Mouse (Mus musculus) left cerebral cortex, adult 2 months (tissue): Measurements from ENCODE around the gene Notch2. TPM values are rescaled to one million over a fixed set of nuclear protein-coding genes. Genes with fewer than 3 reads are reported as not detected.

Source experiments
- DNase-seq, 2 experiments: peaks; one replicate each; pipeline ENCODE4 v3.0.0; 2021 to 2022; ENCODE audit warnings: low spot score in 2 of 2, mixed read lengths in 1 of 2; ENCODE audit errors: extremely low spot score in 1 of 2
- H3K27ac ChIP-seq: fragments of 200-600 bp; 2 replicates; pipeline ENCODE4 v1.8.1; 2022
- H3K4me3 ChIP-seq: fragments of 200-600 bp; 2 replicates; pipeline ENCODE4 v1.8.1; 2022
- CTCF ChIP-seq: fragments of 200-600 bp; IDR thresholded peaks from 2 replicates; pipeline ENCODE4 v1.8.1; 2022; ENCODE audit warnings: antibody characterized with exemption, mild to moderate bottlenecking, moderate library complexity
- intact Hi-C: fragments of 180-260 bp; cut with DNase I; formaldehyde crosslinking; loops from one replicate; pipeline ENCODE4 v1.15.1; 2025
- total RNA-seq, 2 experiments: library from RNA; stranded (reverse); gene quantifications; 2 replicates each; pipeline ENCODE4 v1.2.3; 2021

Gene Notch2
- total RNA-seq, 2 experiments from 2014 or later, result 13.7 to 14.6 TPM

DNA sequence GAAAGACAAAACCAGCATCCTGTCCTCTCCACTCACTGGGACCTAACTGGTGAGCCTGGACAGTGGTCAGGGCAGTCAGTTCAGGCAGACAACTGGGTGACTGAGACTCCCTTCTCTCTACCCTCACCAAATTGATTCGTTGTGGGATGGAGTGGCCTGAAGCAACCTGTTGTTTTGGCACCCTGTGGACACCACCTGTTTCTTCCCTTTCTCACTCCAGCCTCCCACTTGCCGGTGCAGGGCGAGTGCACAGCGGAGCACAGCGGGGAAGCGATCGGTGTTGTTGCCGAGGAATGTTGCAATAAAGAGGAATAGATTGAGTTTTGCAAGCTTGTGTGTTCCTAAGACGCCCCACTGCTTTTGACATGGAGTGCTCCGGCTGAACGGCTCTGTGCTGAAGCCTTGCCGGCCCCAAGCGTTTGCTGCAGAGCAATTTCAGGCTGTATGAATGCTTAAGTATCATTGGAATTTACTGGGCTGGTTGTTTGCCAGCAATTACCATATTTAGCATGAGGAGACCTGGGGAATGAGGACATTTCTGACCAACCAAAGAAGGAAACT is 11.0 kb downstream of the Notch2 start:
- TF ChIP-seq CTCF, result no peak
- peak in 1 of 2 experiments; percentile 23 for DNase-seq
- Histone ChIP-seq H3K27ac (peak overlapping the region; percentile 19; the same call in 1 of the 2 replicates), H3K4me3 (0 out of 2 replicates have a peak overlapping the region, but pooled peaks have one; percentile 16)
- intact Hi-C loops, result no loop called here

DNA sequence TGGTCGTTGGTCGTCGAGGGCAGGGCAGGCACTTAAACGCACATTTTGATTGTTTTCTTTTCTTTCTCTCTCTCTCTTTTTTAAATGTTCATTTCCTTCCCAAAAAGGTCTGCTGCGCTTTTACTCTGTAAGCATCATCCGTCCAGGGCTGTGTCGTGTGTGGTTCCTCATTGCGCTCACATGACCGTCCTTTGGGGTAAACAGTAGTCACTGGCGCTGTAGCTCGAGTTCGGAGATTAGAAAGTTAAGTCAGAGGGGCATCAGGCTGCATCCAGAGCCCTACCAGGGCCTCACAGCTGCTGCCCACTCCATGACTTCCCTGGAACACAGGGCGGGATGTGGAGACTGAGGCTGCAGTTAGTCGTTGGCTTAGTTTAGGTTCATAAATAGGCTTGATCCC is 12.2 kb downstream of the Notch2 start:
- DNase-seq, result no peak
- Histone ChIP-seq H3K27ac (no peak overlapping the region; the same call in 1 of the 2 replicates), H3K4me3 (no peak overlapping the region)
- intact Hi-C loops, result no loop called here
- no peak for TF ChIP-seq CTCF

DNA sequence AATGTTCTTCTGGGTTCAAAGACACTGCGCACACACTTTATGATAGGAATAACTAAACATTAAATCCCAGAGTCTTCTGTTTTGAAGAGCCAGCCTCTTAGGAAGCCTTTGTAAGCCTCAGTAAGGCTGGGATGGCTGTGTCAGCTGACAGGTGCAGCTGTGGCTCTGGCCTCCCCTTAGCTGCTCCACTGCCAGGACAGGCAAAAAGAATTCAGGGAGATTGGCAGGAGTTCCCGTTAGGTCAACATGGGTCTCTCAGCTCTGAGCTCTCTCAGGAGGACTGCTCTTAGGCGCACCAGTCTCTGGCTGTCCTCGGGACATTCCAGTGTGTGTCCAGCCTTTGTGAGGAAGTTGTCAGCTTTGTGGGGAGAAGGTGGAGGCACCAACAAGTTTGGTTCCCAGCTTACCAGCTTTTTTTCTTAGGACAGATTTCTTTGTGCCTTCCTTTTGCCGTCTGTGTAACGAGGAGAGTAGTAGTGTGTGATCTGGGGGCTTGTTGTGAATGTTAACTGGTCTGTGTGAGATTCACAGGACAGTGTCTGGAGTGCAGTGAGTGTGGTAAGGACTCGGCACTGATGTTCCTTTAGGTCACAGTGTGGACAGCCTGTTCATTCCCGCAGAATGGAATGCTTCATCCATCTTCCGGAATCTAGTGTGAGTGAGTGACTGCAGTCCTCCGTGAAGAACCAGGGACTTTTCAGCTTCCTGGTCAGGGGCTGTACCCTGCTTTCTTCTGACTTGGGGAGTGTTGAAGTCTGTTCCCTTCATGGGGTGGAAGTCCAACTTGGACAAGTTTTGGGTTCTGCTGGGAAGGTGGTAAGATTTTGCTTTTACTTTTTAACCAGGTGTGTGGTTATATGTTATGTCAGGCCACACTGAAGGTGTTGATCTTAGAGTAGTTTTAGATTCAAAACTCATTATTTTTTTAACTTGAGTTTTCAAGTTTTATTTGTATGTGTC is 12.9 kb downstream of the Notch2 start:
- DNase-seq, result no peak
- H3K4me3 ChIP-seq, result no peak overlapping the region
- intact Hi-C loops, result no loop called here
- no peak for TF ChIP-seq CTCF
- H3K27ac ChIP-seq, result no peak overlapping the region

DNA sequence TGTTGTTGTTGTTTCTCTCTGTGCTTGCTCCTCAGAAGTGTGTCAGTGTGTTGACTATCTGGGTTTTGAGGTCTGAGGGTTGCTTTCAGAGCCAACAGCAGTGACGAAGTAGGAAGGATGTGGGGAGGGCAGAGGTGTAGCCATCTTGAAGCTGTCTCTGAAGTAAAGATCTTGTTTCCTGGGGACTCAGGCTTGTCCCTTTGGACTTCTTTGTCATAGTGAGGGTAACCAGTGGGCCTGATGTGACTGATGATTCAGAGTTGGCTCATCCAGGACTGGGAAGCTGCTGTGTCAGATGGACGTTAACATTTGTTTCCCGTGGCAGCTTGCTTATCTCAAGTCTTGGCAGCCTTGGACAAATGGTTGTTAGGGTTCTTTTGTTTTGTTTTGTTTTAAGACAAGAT is 14.0 kb downstream of the Notch2 start:
- no peak for TF ChIP-seq CTCF
- H3K27ac ChIP-seq, result no peak overlapping the region
- intact Hi-C loops, result no loop called here
- no peak overlapping the region for H3K4me3 ChIP-seq
- DNase-seq, result no peak

DNA sequence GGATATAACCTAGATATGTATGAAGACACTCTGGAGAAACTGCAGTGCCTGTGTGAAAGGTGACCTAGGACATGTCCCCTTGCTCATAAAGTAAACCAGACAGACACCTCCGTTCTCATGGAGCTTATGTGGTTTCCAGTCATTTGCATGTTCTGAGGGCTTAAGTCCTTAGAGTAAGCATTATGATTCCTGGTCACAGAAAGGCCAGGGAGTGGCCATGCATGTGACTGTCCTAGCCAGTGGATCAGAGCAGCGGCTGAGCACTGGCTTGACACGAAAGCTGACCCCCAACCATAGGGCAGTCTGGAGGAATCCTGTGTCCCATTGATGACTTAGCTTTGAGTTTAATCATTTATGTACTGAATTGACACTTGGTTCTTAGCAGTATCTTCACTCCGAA is 14.7 kb downstream of the Notch2 start:
- H3K27ac ChIP-seq, result no peak overlapping the region
- DNase-seq, result no peak
- H3K4me3 ChIP-seq, result no peak overlapping the region
- TF ChIP-seq CTCF, result no peak
- intact Hi-C loops, result no loop called here

DNA sequence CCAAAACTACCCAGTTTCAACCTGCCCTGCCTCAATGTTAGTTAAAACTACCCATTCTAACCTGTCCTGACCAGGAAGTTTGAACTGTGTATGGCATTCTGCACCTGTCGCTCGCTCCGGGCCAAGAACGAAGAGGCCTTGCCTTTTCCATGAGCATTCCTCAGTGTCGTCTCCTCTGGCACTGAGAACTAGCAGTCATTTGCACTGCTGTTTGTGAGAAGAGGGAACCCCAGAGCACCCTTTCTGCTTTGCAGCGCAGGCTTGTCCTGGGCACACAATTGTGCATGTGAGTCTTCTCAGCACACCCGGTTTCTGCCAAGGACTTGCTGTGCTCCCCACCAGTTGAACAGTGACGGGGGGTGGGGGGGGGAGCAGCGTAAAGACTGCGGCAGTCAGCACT is 15.6 kb downstream of the Notch2 start:
- no peak overlapping the region for H3K27ac ChIP-seq
- no peak for TF ChIP-seq CTCF
- intact Hi-C loops, result no loop called here
- DNase-seq, result no peak
- no peak overlapping the region for H3K4me3 ChIP-seq

DNA sequence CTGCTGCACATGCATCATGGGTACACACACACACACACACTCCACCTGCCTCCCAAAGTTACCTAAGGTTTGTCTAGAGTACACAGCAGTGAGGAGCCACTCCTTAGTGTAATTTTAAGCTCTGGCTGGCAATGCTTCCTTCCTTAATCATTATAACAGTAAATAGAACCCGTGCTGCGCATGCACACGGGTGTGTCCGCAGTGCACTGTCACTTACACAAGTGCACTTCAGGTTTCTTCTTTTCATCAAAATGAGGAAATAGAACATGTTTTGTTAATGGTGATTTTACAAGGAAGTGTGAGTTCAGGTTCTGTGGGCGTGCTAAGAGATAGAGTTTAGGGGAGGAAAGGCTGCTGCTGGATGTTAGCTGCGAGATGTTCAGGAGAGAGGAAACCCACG is 17.8 kb downstream of the Notch2 start:
- Histone ChIP-seq H3K4me3 (no peak overlapping the region), H3K27ac (no peak overlapping the region)
- DNase-seq, result no peak
- TF ChIP-seq CTCF, result no peak
- intact Hi-C loops, result no loop called here

DNA sequence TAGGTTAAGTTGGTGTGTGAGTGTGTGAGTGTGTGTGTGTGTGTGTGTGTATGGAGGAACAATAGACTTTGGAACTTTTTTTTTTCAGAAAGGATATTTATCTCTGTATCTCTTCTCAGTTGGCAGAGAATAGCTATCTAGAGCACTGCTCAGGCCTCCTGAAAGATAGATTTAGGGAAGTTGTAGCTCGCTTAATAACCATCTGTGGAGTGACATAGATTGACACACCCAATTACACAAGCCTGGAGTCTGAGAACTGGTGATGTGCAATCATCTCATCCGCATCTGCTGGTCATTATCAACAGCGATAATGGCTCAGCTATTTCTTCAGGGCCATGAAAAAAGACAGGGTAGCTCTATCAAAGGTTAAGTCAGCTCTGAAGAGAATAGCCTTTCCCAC is 18.9 kb downstream of the Notch2 start:
- no peak for DNase-seq

DNA sequence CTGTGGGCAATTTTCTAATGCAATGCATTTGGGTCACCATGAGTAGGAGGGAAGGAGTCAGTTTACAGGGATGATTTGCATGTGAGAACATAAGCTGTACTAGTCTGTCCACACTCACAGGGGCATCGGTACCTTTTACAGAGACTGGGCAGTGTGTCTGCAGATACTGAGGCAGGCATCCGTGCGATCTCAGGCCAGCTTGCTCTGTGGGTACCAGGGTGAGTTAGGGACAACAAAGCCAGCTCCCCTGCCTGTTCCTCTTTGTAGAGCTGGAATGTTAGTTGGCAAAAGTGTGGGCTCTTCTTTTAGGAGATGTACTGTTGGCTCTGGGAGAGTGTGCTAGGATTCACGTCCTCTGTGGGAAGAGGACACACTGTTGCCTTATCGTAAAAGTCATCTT is 19.6 kb downstream of the Notch2 start:
- no peak for DNase-seq
- Histone ChIP-seq H3K27ac (no peak overlapping the region), H3K4me3 (no peak overlapping the region)
- intact Hi-C loops, result no loop called here
- TF ChIP-seq CTCF, result no peak

More for the DNA sequence above, 18.9 kb downstream of the Notch2 start:
- Histone ChIP-seq H3K4me3 (no peak overlapping the region), H3K27ac (no peak overlapping the region)
- no peak for TF ChIP-seq CTCF
- intact Hi-C loops, result no loop called here

DNA sequence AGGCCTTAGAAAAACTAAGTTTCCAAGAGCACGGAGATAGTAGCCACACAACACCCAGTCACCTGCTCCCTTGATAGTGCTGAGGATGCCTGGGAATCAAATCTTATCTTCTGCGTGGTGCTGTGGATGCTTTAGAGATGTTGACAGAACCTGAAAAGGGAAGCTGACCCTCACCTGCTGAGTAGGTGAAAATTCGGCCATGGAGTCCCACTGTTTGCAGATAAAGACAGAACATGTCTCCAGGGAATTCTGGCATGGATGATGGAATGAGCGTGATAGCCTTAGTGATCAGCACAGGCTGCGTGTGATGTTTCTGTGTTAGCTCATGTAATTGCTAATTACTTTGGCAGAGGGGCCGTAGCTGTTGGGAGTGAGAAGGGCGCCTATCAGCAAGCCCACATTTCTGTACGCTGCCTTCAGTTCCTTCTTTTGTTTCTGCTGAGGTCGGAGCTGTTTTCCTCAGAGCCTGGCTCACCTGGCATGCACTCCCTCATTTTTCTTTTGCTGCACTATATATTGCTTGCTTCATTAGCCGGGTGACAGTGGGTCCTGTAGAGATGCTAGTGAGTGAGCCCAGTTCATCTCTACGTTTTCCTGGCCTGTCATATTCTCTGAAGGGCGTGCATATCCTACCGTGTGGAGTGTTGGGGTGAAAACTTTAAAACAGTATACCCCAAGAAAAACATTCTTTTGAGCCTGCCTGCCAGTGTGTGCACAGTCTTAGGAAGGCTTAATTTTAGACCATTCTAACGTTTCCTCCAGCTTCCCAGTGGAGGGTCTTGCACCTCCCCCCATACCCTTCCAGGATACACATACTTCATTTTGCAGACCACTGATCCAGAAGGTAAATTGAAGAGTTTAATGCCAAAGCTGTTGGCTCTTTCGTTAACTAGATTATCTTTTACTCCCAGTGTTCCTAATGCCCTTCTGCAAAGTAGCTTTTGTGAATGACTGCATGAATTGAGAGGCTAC is 21.6 kb downstream of the Notch2 start:
- H3K27ac ChIP-seq, result no peak overlapping the region
- no peak overlapping the region for H3K4me3 ChIP-seq
- DNase-seq, result no peak
- no peak for TF ChIP-seq CTCF
- intact Hi-C loops, result no loop called here

DNA sequence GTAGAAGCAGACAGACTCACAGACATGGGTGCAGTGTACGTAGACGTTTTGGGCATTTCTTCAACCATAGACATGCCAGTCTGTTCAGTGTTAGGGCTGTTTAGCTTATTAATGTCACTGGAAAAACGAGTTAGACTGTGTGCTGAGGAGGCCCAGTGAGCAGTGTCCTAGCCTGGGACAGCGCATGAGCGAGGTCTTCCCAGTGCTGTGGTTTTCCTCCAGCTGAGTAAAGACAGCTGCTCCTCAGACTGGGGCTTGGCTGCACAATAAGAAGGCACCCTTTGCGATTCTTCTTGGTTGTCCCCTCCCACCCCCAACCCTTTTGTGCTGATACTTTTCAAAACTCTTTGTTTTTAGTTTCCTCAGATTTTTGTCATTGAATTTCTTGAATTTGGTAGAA is 22.8 kb downstream of the Notch2 start:
- intact Hi-C loops, result no loop called here
- no peak for TF ChIP-seq CTCF
- H3K27ac ChIP-seq, result no peak overlapping the region
- no peak overlapping the region for H3K4me3 ChIP-seq
- DNase-seq, result no peak
